Mouse (Mus musculus) brown adipose tissue, adult 24 weeks (tissue): ENCODE results near the gene Invs. TPM values are rescaled to one million over a fixed set of nuclear protein-coding genes. Genes with fewer than 3 reads are reported as not detected.
"Not testable (repeated sequence)": the region's sequence is repeated elsewhere in the genome, so short reads cannot be mapped to it uniquely, and the experiment has no call there.

Source experiments
- H3K27ac ChIP-seq: fragments of 200-500 bp; replicated peaks from 2 replicates; pipeline ENCODE4 v1.5.1; 2012; ENCODE audit warnings: low read depth, mild to moderate bottlenecking, low read length
- H3K4me1 ChIP-seq: fragments of 200-500 bp; 2 replicates; pipeline ENCODE4 v1.6.1; 2012; ENCODE audit warnings: low read length, mixed read lengths; ENCODE audit not compliant: control insufficient read depth, insufficient read depth, insufficient read length
- H3K4me3 ChIP-seq: fragments of 200-500 bp; 2 replicates; pipeline ENCODE4 v1.5.1; 2012; ENCODE audit warnings: low read depth, mild to moderate bottlenecking, low read length, moderate library complexity; ENCODE audit not compliant: insufficient read depth
- polyA plus RNA-seq: library from polyadenylated mRNA; stranded (reverse); fragments of >200 nt; gene quantifications from 2 replicates; pipeline ENCODE4 v1.2.4, GENCODE M21; 2012; ENCODE audit not compliant: missing spikeins, insufficient read depth, insufficient read length

The Invs gene
- polyA plus RNA-seq, 1 experiment = 2.0 TPM

GRCm38 (mm10) chr4:48382506-48382905 is 102.9 kb downstream of the Invs start:
- H3K27ac ChIP-seq = no peak overlapping the region
- H3K4me1 ChIP-seq = no peaks in the 10 kb centered on the region
- no peak overlapping the region for H3K4me3 ChIP-seq

GRCm38 (mm10) chr4:48396949-48397348 is 117.4 kb downstream of the Invs start:
- Histone ChIP-seq H3K4me3 (no peak overlapping the region), H3K4me1 (no peaks in the 10 kb centered on the region), H3K27ac (no peak overlapping the region)

- Histone ChIP-seq H3K27ac (no peak overlapping the region), H3K4me3 (no peak overlapping the region)
These were observed 123.6 kb downstream of the Invs start for GRCm38 (mm10) chr4:48403066-48403640.

GRCm38 (mm10) chr4:48405724-48406491 is 126.3 kb downstream of the Invs start:
- not testable (repeated sequence) for H3K4me1 ChIP-seq, H3K27ac ChIP-seq, H3K4me3 ChIP-seq

More at GRCm38 (mm10) chr4:48403066-48403640, 123.6 kb downstream of the Invs start:
- no peaks in the 10 kb centered on the region for H3K4me1 ChIP-seq

- Histone ChIP-seq H3K4me3 (no peak overlapping the region), H3K4me1 (no peaks in the 10 kb centered on the region), H3K27ac (no peak overlapping the region)
These were observed 127.9 kb downstream of the Invs start for GRCm38 (mm10) chr4:48407350-48408039.

GRCm38 (mm10) chr4:48413473-48413872 is 133.9 kb downstream of the Invs start:
- Histone ChIP-seq H3K4me3 (no peak overlapping the region), H3K4me1 (no peaks in the 10 kb centered on the region), H3K27ac (no peak overlapping the region)

- Histone ChIP-seq H3K4me3 (no peak overlapping the region), H3K4me1 (no peaks in the 10 kb centered on the region), H3K27ac (no peak overlapping the region)
These were observed 136.3 kb downstream of the Invs start for GRCm38 (mm10) chr4:48415838-48416335.

GRCm38 (mm10) chr4:48418831-48419468 is 139.4 kb downstream of the Invs start:
- no peak overlapping the region for H3K27ac ChIP-seq
- no peak overlapping the region for H3K4me3 ChIP-seq
- no peaks in the 10 kb centered on the region for H3K4me1 ChIP-seq

- Histone ChIP-seq H3K4me3 (no peak overlapping the region), H3K4me1 (no peaks in the 10 kb centered on the region), H3K27ac (no peak overlapping the region)
These were observed 143.1 kb downstream of the Invs start for GRCm38 (mm10) chr4:48422633-48423032.

GRCm38 (mm10) chr4:48423738-48424137 is 144.2 kb downstream of the Invs start:
- H3K4me1 ChIP-seq = no peaks in the 10 kb centered on the region
- no peak overlapping the region for H3K4me3 ChIP-seq
- H3K27ac ChIP-seq = no peak overlapping the region

GRCm38 (mm10) chr4:48427413-48427812 is 147.9 kb downstream of the Invs start:
- Histone ChIP-seq H3K27ac (no peak overlapping the region), H3K4me1 (no peaks in the 10 kb centered on the region), H3K4me3 (no peak overlapping the region)

GRCm38 (mm10) chr4:48428054-48428453 is 148.5 kb downstream of the Invs start:
- no peaks in the 10 kb centered on the region for H3K4me1 ChIP-seq
- H3K4me3 ChIP-seq = no peak overlapping the region
- no peak overlapping the region for H3K27ac ChIP-seq

- Histone ChIP-seq H3K4me3 (no peak overlapping the region), H3K4me1 (no peaks in the 10 kb centered on the region), H3K27ac (no peak overlapping the region)
These were observed 174.7 kb downstream of the Invs start for GRCm38 (mm10) chr4:48454106-48454773.

GRCm38 (mm10) chr4:48458436-48458835 is 178.9 kb downstream of the Invs start:
- no peak overlapping the region for H3K27ac ChIP-seq
- H3K4me1 ChIP-seq = no peaks in the 10 kb centered on the region
- H3K4me3 ChIP-seq = no peak overlapping the region

GRCm38 (mm10) chr4:48461060-48461459 is 181.5 kb downstream of the Invs start:
- no peaks in the 10 kb centered on the region for H3K4me1 ChIP-seq
- H3K4me3 ChIP-seq = no peak overlapping the region
- no peak overlapping the region for H3K27ac ChIP-seq
